Mouse (Mus musculus): ENCODE data around the gene Vmn1r87. TPM values are rescaled to one million over a fixed set of nuclear protein-coding genes. Genes with fewer than 3 reads are reported as not detected.
"Not testable (repeated sequence)": the region's sequence is repeated elsewhere in the genome, so short reads cannot be mapped to it uniquely, and the experiment has no call there.

The Vmn1r87 gene
- total RNA-seq (2021), result not detected

GRCm38 (mm10) chr7:13140057-13140456 is at the start of gene Vmn1r87:
TSS of gene Vmn1r87 (minus strand) at chr7:13140157.
- DNase-seq (ENCODE audit: extremely low spot score in 1 of 2, low spot score in 1 of 2), result no peak

GRCm38 (mm10) chr7:13159268-13159667 is 19.3 kb upstream of the Vmn1r87 start, which contains the start of gene Vmn1r88:
TSS of gene Vmn1r88 (plus strand) at chr7:13159568.
- DNase-seq (ENCODE audit: extremely low spot score in 1 of 2, low spot score in 1 of 2), result no peak

GRCm38 (mm10) chr7:13137340-13137739 is 2.6 kb downstream of the Vmn1r87 start:
- no peak for DNase-seq (ENCODE audit: extremely low spot score in 1 of 2, low spot score in 1 of 2)

DNA sequence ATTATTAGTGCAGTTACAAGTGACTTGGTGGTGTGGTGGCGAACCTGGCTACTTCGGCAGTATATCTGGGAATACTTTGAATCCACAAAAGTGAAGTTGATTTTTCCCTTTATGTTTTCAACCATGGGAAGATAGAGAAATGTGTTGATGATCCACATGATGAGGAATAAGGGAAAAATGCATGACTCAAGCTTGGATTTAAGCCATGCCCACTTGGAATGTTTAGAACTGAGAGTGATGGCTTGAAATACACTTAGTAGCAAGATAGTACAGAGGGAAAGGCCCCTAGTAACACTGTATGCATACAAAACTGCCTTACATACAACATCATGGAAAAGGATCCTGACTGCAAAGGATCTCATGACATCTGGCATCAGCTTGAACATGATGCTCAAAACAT is 8.1 kb downstream of the Vmn1r87 start:
- DNase-seq (ENCODE audit: extremely low spot score in 1 of 2, low spot score in 1 of 2), result no peak

DNA sequence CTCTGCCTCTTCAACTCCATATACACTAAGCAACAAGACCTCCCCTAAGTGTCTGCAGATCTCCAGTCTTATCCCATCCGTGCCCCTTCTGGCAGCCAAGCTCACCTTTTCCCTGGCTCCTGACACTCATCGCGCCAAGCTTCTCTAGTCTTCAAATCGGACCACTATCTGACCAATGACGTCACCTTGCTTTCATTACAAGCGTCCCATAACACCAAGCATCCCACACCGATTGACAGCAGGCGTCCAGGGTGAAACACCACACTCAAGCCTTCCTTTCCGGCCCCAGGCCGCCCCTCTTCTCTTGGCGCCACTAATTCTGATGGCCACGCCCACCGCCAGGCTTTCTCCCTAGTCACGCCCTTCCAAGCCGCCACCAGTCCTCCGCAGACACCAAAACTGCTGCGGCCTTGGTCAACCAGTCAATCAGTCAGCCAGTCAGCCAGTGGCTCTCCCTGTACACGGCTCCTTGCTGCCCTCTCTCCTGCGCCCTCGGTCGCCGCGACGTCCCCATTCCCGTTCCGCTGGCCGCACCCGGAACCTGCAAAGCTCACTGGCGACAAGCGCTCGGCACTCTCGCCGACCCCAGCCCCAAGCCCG is 16.3 kb downstream of the Vmn1r87 start:
- not testable (repeated sequence) for DNase-seq (ENCODE audit: extremely low spot score in 1 of 2, low spot score in 1 of 2)

DNA sequence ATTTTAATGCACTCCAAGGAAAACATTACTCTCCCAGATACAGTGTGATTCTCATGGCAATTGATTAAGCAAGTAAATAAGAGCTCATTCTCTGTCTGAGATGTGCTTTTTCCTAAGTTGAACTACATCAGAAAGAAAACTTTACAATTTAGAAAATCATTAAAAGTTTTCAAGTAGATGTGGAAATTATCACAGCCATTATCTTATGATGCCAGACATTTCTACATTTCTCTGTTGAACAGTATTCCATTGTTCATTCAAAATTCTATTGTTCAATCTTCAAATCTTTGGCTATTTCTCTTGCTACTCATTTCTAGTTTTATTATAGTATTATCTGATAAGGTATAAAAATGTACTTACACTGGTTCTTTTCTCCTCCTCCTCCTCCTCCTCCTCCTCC is 20.1 kb downstream of the Vmn1r87 start, which contains the start of gene Vmn1r86:
Gene Vmn1r86 (minus strand): TSS at position 101 of the 400 bp plus-strand sequence.
- no peak for DNase-seq (ENCODE audit: extremely low spot score in 1 of 2, low spot score in 1 of 2)

DNA sequence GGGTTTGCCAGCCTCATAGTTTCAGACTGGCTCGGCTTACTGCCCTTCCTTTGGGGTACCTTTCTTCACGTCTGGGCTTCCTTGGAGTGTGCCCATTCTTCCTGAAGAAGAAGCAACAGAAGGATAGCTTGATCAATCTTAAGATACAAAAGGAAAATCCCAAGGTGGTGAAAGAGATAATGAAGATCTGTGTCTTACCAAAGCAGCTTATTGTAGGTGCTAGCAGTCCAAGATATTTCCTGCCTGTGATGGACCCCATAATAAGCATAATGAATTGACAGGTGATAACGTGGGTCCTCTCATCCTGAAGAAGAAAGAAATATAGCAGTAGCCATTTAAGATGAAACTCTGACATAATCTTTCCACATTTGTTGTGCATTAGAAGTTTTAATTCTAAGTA is 44.9 kb downstream of the Vmn1r87 start, which contains the start of gene Vmn1r85:
Gene Vmn1r85 (minus strand): TSS at position 101 of the 400 bp plus-strand sequence.
- no peak for DNase-seq (ENCODE audit: extremely low spot score in 1 of 2, low spot score in 1 of 2)

Other genes starting within 250 kb of the Vmn1r87 start
- gene Zscan22, start 242.3 kb downstream of the Vmn1r87 start, total RNA-seq (2021), result 10 to 100 TPM; 14.4 to 15.1 TPM
- gene Rps5, start 217.9 kb downstream of the Vmn1r87 start, total RNA-seq (2021), result 100 to 1,000 TPM; 379 to 453 TPM
- 1 to 10 TPM in 1 of 2 experiments, under 1 TPM in 1; 0.91 to 1.3 TPM for gene Rnf225, start 212.7 kb downstream of the Vmn1r87 start, total RNA-seq (2021)
- gene Zfp324, start 174.3 kb downstream of the Vmn1r87 start, total RNA-seq (2021), result 10 to 100 TPM; 10.2 to 12.1 TPM
- 1 to 10 TPM; 8.1 to 9.1 TPM for gene Zfp446, start 162.3 kb downstream of the Vmn1r87 start, total RNA-seq (2021)
- under 1 TPM; 0.22 to 0.47 TPM for gene Slc27a5, start 142.0 kb downstream of the Vmn1r87 start, total RNA-seq (2021)
- gene Trim28, start 141.0 kb downstream of the Vmn1r87 start, total RNA-seq (2021), result 100 to 1,000 TPM; 236 to 250 TPM
- gene Zbtb45, start 130.1 kb downstream of the Vmn1r87 start, total RNA-seq (2021), result 10 to 100 TPM; 34.4 to 35.3 TPM
- 100 to 1,000 TPM; 128 to 149 TPM for gene Chmp2a, start 105.3 kb downstream of the Vmn1r87 start, total RNA-seq (2021)
- 100 to 1,000 TPM; 197 to 209 TPM for gene Ube2m, start 101.9 kb downstream of the Vmn1r87 start, total RNA-seq (2021)
- 10 to 100 TPM; 12.8 to 18.0 TPM for gene Mzf1, start 85.4 kb downstream of the Vmn1r87 start, total RNA-seq (2021)
- gene Vmn1r85, start 45.0 kb downstream of the Vmn1r87 start, total RNA-seq (2021), result not detected
- gene Vmn1r86, start 20.2 kb downstream of the Vmn1r87 start, total RNA-seq (2021), result not detected
- under 1 TPM; 0.14 to 0.15 TPM for gene Vmn1r88, start 19.4 kb upstream of the Vmn1r87 start, total RNA-seq (2021)
- gene Vmn1r89, start 72.9 kb upstream of the Vmn1r87 start, total RNA-seq (2021), result not detected
- 1 to 10 TPM; 5.0 to 6.4 TPM for gene Lig1, start 137.1 kb upstream of the Vmn1r87 start, total RNA-seq (2021)
- gene Zswim9, start 138.6 kb upstream of the Vmn1r87 start, total RNA-seq (2021), result 10 to 100 TPM; 12.6 to 15.2 TPM
- gene Pla2g4c, start 184.5 kb upstream of the Vmn1r87 start, total RNA-seq (2021), result under 1 TPM; 0.20 to 0.23 TPM